ENCODE assay signal across 1 mouse cellular context in the genomic region with DNA sequence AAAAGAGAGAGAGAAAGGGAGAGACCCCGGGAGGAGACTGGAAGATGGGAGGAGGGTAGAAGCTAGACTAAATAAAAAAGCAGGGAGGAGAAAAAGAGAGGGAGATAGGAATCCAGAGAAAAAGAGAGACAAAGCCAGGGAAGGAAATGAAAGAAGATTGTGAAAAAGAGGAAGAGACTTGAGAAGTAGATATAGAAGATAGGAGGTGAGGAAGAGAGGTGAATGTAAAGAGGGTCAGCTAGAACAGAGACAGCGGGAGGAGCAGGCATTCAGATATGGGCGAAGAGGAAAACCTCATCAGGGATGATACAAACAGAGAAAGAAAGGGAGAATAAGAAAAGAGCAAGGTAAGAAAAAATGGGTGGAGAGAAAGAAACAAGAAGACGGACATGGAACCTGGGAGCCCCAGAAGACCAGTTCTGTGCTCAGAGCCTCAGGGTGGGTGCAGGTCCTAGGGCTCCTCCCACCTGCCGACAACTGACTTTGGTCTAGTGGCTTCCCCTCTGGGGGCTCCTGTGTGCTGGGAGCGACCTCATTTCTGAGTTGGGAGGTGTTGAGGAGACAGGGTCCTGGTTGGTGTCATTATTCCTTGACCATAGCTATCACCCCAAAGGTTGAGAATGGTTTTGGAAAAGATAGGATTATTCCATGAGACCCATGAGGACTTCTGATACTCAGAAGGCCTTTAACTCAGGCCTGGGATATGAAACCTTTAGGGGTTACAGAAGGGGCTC.
TF ChIP-seq lines count a peak whose summit lies in the region.

No protein-coding gene starts in this region.

TF ChIP-seq in MEL, 35 proteins besides CTCF, POLR2A, EP300 and RAD21:
- peak; percentile 55 for TF ChIP-seq GATA1 (IDR thresholded peaks at IDR 0.05; ENCODE audit: low read depth, low read length)
- TF ChIP-seq ELF1 (IDR thresholded peaks at IDR 0.05; ENCODE audit: low read depth, low read length): no peak
- peak; percentile 96 for TF ChIP-seq MXI1 (IDR thresholded peaks at IDR 0.05; ENCODE audit: low read depth, low read length)
